Mouse (Mus musculus) cortical plate, adult 2 months (tissue): ENCODE data around the gene Mcat.
A peak's percentile ranks its signal among the peaks of the same experiment; 100 is the strongest.

ENCODE experiments used
- CTCF ChIP-seq: fragments of 200-500 bp; IDR thresholded peaks from 2 replicates; pipeline ENCODE4 v1.5.1; 2011; ENCODE audit warnings: mild to moderate bottlenecking, control low read depth, low read length; ENCODE audit not compliant: insufficient read depth; ENCODE audit errors: extremely low read depth
- POLR2A ChIP-seq: fragments of 200-500 bp; IDR thresholded peaks from 2 replicates; pipeline ENCODE4 v1.6.1; 2011; ENCODE audit warnings: mild to moderate bottlenecking, low read length, control low read depth; ENCODE audit not compliant: insufficient read depth; ENCODE audit errors: extremely low read depth

- TF ChIP-seq CTCF: no peak
- TF ChIP-seq POLR2A: peak; percentile 89
Measured at GRCm38 (mm10) chr15:83555161-83555974, 8.2 kb downstream of the Mcat start.
